Mouse (Mus musculus) embryonic facial prominence, embryonic 11.5 days (tissue): ENCODE measurements around the gene Insc. TPM values are rescaled to one million over a fixed set of nuclear protein-coding genes. Genes with fewer than 3 reads are reported as not detected.
"Not testable (repeated sequence)": the region's sequence is repeated elsewhere in the genome, so short reads cannot be mapped to it uniquely, and the experiment has no call there.

Source experiments
- ATAC-seq: fragments of 200-750 bp; cut with Nextera tagmentation; replicated peaks from 2 replicates; pipeline ENCODE4 v1.8.0; 2017; ENCODE audit warnings: low read depth; ENCODE audit not compliant: insufficient number of reproducible peaks, low FRiP score, low TSS enrichment
- DNase-seq: peaks from one replicate; pipeline ENCODE4 v3.0.0-alpha.2; 2015; ENCODE audit warnings: low spot score
- H3K27ac ChIP-seq: fragments of 300-500 bp; sonication (generic); replicated peaks from 2 replicates; pipeline ENCODE4 v1.5.1; 2014; ENCODE audit warnings: mild to moderate bottlenecking, low read depth, low read length, control low read depth
- H3K27me3 ChIP-seq: fragments of 300-500 bp; sonication (generic); 2 replicates; pipeline ENCODE4 v1.6.1; 2014; ENCODE audit warnings: mild to moderate bottlenecking, low read length, moderate library complexity, mixed read lengths; ENCODE audit not compliant: control insufficient read depth, insufficient read depth
- H3K36me3 ChIP-seq: fragments of 300-500 bp; sonication (generic); replicated peaks from 2 replicates; pipeline ENCODE4 v1.6.1; 2014; ENCODE audit warnings: low read depth, mild to moderate bottlenecking, low read length, moderate library complexity, mixed read lengths; ENCODE audit not compliant: control insufficient read depth, insufficient read depth
- H3K4me1 ChIP-seq: fragments of 300-500 bp; sonication (generic); 2 replicates; pipeline ENCODE4 v1.6.1; 2014; ENCODE audit warnings: low read length, mixed read lengths; ENCODE audit not compliant: control insufficient read depth, insufficient read depth
- H3K4me2 ChIP-seq: fragments of 300-500 bp; sonication (generic); 2 replicates; pipeline ENCODE4 v1.6.1; 2014; ENCODE audit warnings: low read depth, mild to moderate bottlenecking, control low read depth, low read length, moderate library complexity
- H3K4me3 ChIP-seq: fragments of 300-500 bp; sonication (generic); 2 replicates; pipeline ENCODE4 v1.5.1; 2014; ENCODE audit warnings: low read depth, low read length, control low read depth
- H3K9ac ChIP-seq: fragments of 300-500 bp; sonication (generic); replicated peaks from 2 replicates; pipeline ENCODE4 v1.6.1; 2014; ENCODE audit warnings: mild to moderate bottlenecking, control low read depth, low read length
- H3K9me3 ChIP-seq: fragments of 300-500 bp; sonication (generic); replicated peaks from 2 replicates; pipeline ENCODE4 v1.6.1; 2016; ENCODE audit warnings: mild to moderate bottlenecking, low read length, inconsistent platforms, mixed read lengths; ENCODE audit not compliant: control insufficient read depth
- WGBS: fragments of 180-500 bp; shearing (Covaris S2); extraction: QIAGEN DNeasy Blood & Tissue Kit; methylation state at CpG from one replicate; pipeline ENCODE4 v1.1.7; 2014; 5-methylcytosine and 5-hydroxymethylcytosine counted together
- polyA plus RNA-seq: library from polyadenylated mRNA; unstranded; fragments of >200 nt; fragmentation: Nextera tagmentation; extraction: Ambion mirVana; gene quantifications from 2 replicates; pipeline ENCODE4 v1.2.1, GENCODE M21; 2014

Insc gene
- polyA plus RNA-seq, 1 experiment from 2014 or later = 5.6 TPM

GRCm38 (mm10) chr7:114729696-114730095 is 13.8 kb upstream of the Insc start:
- not testable (repeated sequence) for H3K9me3 ChIP-seq, H3K4me1 ChIP-seq, H3K9ac ChIP-seq, H3K27me3 ChIP-seq, H3K36me3 ChIP-seq, ATAC-seq, H3K4me2 ChIP-seq, H3K4me3 ChIP-seq, H3K27ac ChIP-seq, DNase-seq
- 66% methylated on average over 4 of the region's 4 CpGs for WGBS

GRCm38 (mm10) chr7:114731175-114731574 is 12.3 kb upstream of the Insc start:
- Histone ChIP-seq H3K4me3 (no peak overlapping the region), H3K9ac (no peak overlapping the region), H3K4me1 (no peaks in the 10 kb centered on the region), H3K9me3 (no peaks in the 10 kb centered on the region), H3K4me2 (no peak overlapping the region), H3K27ac (no peak overlapping the region), H3K27me3 (no peaks in the 10 kb centered on the region), H3K36me3 (no peaks in the 10 kb centered on the region)
- ATAC-seq = no peak
- no peak for DNase-seq
- 76% methylated on average over 6 of the region's 6 CpGs for WGBS

DNA sequence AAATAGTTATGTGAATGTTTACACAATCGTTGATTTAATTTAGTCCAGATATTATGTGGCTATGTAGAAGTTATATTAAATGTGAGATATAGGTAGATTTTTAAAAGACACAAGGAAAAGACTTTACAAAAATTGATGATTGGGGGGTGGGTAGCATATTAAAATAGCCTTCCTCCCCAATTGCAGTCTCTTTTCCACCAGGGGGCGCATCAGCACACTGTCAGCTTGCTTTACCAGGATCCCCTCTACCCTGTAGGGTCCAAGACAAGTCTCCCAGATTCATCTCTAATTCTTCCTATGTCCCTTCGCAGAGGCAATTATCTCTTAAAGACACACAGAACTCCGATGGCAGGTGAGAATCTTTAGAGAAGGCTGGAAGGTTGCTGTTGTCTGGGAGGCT is 11.8 kb upstream of the Insc start:
- not testable (repeated sequence) for H3K27ac ChIP-seq, DNase-seq, H3K4me3 ChIP-seq, ATAC-seq, H3K9ac ChIP-seq, H3K9me3 ChIP-seq, H3K36me3 ChIP-seq, H3K4me1 ChIP-seq, H3K27me3 ChIP-seq, H3K4me2 ChIP-seq
- 38% methylated on average over 4 of the region's 4 CpGs for WGBS

GRCm38 (mm10) chr7:114736256-114736655 is 7.2 kb upstream of the Insc start:
- WGBS = 82% methylated on average over 5 of the region's 5 CpGs
- ATAC-seq (no peak), DNase-seq (no peak)
- Histone ChIP-seq H3K9ac (no peak overlapping the region), H3K27me3 (no peaks in the 10 kb centered on the region), H3K4me2 (no peak overlapping the region), H3K27ac (no peak overlapping the region), H3K4me3 (no peak overlapping the region), H3K36me3 (no peaks in the 10 kb centered on the region), H3K4me1 (no peaks in the 10 kb centered on the region), H3K9me3 (no peaks in the 10 kb centered on the region)

DNA sequence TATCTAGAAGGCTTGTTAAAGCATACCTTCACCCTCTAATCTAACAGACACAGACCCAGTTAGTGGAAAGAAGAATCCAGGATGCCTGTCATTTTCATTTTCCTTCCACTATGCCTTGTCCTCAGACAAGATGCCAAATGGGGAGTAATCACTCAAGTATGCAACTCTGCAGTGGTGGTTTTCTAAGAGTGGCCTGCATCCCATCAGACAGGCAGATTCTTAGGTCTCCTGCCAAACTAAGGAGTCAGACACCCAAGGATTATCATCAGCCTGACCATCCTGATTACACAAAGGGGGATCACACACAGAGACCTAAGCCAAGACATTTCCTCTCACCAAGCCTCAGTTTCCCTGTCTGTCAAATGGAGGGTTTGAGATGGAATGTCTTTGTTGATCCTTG is 5.3 kb upstream of the Insc start:
- Histone ChIP-seq H3K4me3 (no peak overlapping the region), H3K9ac (no peak overlapping the region), H3K27ac (no peak overlapping the region), H3K27me3 (no peaks in the 10 kb centered on the region), H3K36me3 (no peaks in the 10 kb centered on the region), H3K4me2 (no peak overlapping the region), H3K9me3 (no peaks in the 10 kb centered on the region), H3K4me1 (no peaks in the 10 kb centered on the region)
- DNase-seq (no peak), ATAC-seq (no peak)

DNA sequence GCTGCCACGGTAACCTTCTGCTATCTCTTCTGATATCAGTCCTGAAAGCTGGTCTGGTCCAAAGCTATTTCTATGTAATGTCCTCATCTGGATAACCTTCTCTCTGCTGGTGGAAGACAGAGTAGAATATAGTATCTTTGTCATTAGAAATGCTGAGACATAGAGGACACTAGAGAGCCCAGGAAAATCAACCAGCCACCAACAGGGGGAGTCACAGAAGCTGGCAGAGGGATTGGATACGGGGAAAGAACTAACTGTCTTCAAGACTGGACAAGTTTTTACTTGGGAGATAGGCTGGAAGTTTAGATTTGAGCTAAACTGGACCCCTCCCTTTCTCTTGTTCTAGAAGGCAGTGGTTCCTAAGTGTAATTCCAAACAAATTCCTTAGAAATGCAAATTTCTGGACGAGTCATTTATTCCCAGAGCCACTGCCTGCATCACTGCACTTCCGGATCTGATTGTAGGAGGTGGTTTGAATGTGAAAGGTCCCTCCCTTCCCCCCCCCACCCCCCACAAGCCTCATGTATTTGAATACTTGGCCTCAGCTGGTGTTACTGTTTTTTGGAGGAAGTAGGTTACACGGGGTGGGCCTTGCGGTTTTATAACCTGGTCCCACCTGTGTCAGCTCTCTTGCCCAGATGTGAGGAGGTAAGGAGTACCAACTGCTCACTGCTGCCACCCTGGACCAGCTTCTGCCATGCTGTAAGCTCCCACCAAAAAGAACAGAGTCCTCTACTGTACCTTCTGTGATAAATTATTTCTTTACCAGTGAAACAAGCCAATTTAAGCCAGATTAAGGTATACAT is 2.9 kb upstream of the Insc start:
- no peak for ATAC-seq
- H3K4me1 ChIP-seq = peaks cover 1% of the 10 kb centered on the region; the same call in 1 of the 2 replicates
- no peak overlapping the region for H3K4me3 ChIP-seq
- H3K9me3 ChIP-seq = no peaks in the 10 kb centered on the region
- H3K27ac ChIP-seq = no peak overlapping the region
- no peak overlapping the region for H3K4me2 ChIP-seq
- no peaks in the 10 kb centered on the region for H3K27me3 ChIP-seq
- no peaks in the 10 kb centered on the region for H3K36me3 ChIP-seq
- no peak overlapping the region for H3K9ac ChIP-seq
- WGBS = 64% methylated on average over 6 of the region's 6 CpGs
- DNase-seq = no peak

DNA sequence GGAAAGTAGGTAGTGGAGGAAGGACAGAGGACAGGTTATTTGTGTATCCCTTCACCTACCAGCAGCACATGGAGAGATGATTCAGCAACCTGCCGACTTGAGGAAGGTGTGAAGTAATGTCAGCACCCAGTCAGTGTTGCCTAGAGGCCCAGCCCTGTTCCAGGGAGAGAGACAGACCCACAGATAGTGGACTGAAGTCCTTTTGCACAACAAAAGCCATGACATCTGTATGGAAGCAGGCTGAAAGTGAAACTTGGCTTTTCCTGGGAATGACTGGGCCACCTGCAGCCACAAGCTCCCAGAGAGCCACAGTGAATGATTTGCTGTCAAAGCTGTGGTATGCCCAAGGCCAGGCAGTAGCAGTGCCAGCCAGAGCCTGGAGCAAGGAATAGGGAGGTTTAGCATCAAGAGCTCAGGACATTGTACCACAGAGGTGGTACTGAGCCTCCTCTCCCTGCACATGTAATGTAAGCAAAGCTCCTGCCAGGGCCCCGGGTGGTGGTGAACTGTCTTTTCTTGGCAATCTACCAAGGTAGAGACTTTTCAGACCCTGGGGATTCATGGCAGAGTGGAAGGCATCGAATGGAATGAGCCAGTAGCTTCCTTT is 1.2 kb downstream of the Insc start:
- WGBS = 59% methylated on average over 3 of the region's 3 CpGs
- Histone ChIP-seq H3K4me3 (no peak overlapping the region), H3K4me2 (no peak overlapping the region; the same call in 1 of the 2 replicates), H3K36me3 (no peaks in the 10 kb centered on the region), H3K9ac (no peak overlapping the region; the same call in 1 of the 2 replicates), H3K27me3 (no peaks in the 10 kb centered on the region), H3K27ac (no peak overlapping the region), H3K4me1 (peaks cover 3% of the 10 kb centered on the region; the same call in 1 of the 2 replicates), H3K9me3 (no peaks in the 10 kb centered on the region)
- ATAC-seq (no peak), DNase-seq (no peak)
